Mouse (Mus musculus) granulocyte monocyte progenitor cell, adult 5-6 weeks (primary cell): Measurements from ENCODE around the gene Zmynd19. TPM values are rescaled to one million over a fixed set of nuclear protein-coding genes. Genes with fewer than 3 reads are reported as not detected.
"Not testable (repeated sequence)": the region's sequence is repeated elsewhere in the genome, so short reads cannot be mapped to it uniquely, and the experiment has no call there.

Experiments
- ATAC-seq: replicated peaks from 2 replicates; pipeline ENCODE4 v1.8.0; 2016; ENCODE audit warnings: mild to moderate bottlenecking, moderate TSS enrichment, inconsistent platforms; ENCODE audit not compliant: poor library complexity, severe bottlenecking
- total RNA-seq, 2 experiments: library from RNA; stranded (forward) in 1 of 2; stranded (reverse) in 1 of 2; fragments of 200-712, 200-1000 nt in 1 of 2; fragments of >200 nt in 1 of 2; fragmentation: Nextera tagmentation in 1 of 2; gene quantifications; 2 replicates each; pipeline ENCODE4 v1.2.3; 2014 to 2017

Gene Zmynd19
- total RNA-seq, 2 experiments from 2014 or later = 18.5 to 72.0 TPM

DNA sequence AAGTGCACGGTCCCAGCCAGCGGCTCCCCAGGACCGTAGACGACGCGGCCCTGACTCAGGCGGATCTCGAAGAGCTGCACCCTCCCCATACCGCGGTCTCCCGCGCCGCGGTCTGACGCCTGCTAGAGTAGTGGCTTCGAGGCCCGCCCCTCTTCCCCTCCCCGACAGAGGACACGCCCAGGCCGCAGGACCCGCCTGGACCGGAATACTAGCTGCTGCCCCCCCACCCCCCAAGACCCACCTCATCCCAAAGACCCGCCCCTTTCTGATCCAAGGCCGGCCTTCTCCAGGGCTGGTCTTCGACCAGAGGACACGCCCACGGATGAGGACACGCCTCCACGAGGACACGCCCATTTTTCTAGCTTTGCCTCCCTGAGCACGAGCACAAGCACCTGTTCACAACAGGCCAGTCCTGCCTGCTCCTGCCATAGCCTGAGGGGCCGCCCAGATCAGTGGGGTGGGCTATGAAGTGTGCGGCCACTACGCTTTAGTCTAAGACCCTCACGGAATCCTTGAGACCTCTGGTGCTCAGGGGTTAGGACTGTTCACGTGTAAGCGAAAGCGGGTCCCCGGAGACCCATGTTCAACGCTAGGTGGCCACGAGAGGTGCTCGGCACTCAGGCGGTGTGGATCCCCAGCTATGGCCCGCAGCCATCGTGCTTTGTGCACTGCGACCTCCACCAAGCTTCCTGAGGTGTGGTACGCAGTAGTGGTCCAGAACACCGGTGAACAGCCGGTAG lies 14.4 kb upstream of the Zmynd19 start, which contains the start of gene Arrdc1:
TSS of gene Arrdc1 (minus strand) at position 196 of the 740 bp plus-strand sequence.
- peak; percentile 87 for ATAC-seq

DNA sequence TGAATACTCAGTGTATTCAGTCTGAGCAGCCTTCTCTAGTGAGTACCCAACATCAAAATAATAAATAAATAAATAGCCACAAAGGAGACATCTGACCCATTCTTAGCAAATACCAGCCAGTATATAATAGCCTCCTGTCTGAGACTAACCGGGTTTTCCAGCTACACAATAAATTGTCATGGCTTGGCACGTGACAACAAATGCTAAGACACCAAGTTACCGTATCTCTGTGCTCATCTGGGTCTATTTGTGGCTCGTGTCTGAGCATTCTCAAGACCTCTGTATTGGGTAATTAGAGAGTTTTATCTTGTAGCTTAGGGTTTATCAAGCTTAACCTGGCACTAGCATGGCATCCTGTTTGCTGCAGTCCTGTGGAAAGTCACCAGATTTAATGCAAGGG lies 7.5 kb upstream of the Zmynd19 start:
- no peak for ATAC-seq

DNA sequence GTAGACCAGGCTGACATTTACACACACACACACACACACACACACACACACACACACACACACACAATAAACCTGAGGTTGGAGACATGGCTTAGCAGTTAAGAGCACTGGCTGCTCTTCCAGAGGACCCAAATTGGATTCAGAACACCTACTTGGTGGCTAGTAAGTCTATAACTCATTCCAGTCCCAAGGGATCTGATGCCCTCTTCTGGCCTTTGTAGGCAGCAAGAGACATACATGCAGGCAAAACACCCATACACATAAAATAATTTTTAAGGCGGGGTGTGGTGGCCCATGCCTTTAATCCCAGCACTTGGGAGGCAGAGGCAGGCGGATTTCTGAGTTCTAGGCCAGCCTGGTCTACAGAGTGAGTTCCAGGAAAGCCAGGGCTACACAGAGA lies 5.3 kb upstream of the Zmynd19 start:
- ATAC-seq = peak; percentile 68

DNA sequence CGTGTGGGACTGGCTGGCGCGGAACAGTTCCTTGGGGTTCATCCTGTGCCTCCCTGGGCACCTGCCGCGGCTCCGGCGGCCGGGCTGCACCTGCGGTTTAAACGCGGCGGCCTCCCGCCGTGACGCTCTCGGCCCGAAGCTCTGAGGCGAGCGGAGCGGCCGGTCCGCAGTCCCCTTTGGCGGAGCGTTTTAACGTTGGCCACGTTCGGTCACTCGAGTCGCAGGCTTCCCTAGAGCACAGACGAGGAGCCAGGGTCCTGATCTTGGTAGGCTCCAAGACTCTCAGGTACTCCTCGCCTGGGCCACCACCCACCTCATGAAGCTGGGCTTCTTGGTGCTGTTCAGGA lies 570 bp downstream of the Zmynd19 start:
- peak; percentile 21 for ATAC-seq

DNA sequence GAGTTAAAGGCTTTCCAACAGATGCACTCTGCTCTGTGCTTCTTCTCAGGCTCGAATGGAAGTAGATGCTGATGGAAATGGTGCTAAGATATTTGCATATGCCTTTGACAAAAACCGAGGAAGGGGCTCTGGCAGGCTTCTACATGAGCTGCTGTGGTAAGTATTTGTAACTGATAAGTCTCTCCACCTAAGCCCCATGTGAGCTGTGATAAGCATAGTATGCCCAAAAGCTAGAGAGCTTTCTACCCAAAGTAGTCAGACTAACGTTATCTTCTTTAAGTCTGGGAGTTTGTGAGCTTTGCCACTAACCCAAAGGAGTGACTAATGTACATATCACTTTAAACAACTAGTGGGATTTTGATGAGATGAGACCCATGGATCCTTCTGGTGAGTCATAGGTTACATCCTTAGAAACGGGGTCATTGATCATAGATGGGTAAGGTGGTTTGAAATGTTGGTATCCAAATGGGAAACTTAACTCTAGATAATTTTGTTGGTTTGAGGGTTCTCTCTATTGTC lies 3.0 kb downstream of the Zmynd19 start:
- ATAC-seq = no peak

DNA sequence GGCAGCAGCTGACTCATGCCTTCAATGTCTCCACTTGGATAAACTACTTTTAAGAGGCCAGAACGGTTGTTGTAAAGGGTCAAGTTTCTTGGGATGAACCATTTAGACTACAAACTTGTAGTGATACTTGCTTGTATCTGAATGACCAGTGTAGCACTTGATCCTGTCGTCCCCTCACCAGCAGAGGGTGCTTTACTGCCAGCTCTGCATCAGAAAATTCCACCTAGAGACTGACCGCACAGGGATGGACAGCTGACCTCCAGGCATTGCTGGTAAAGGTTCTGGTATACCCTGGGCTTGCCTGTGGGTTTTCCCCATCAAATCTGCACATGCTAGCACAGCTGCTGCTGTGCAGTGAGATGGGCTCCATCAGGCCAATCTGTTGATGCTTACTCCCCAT lies 11.3 kb downstream of the Zmynd19 start:
- no peak for ATAC-seq

DNA sequence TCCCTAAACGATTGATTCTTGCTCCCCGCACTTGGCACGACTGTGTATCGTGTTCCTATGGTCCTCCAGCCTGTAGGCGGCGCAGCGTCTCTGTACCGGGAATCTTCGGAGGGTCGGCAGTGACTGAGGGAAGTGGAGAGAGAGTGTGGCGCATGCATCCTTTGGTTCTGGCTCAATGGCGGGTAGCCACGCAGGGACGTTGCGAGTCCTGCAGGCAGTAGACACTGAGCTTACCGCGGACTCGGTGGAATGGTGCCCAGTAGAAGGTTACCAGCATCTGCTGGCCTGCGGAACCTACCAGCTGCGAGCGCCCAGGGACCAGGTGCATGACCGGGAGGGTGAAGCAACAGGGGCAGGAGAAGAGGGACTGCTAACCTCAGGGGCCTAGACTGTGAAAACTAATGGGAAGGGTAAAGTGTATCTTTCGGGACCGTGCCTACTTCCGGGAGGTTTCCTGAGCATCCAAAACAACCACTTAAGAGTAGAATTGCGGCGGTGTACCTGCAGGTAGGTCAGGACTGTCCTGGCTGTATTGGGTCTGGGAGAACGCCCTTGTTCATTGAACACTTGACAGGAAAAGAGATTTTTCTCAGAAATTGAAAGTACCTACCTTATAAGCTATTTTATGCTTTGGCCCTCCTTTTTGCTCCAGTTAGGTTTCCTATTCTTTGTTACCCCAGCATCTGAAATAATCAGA lies 12.9 kb downstream of the Zmynd19 start, which contains the start of gene Dph7:
TSS of gene Dph7 (plus strand) at position 97 of the 697 bp plus-strand sequence.
- ATAC-seq = peak; percentile 99

DNA sequence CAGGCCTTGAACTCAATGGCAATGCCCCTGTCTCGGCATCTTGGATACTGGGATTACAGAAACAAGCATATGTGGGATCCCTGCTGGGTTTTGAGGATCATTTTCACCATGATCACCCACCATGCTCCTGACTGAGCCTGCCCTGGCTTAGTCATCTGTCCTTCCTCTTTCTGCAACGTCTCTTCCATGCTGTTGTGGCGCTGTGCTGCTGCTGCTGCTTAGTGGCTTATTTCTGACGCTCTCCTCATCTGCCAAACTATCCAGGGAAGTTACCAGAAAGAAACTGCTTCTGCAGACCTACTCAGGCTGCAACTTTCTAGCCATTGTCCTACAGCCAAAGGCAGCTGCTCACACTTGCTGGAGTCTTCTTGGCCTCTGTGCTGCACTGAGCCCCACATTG lies 20.8 kb downstream of the Zmynd19 start:
- no peak for ATAC-seq

DNA sequence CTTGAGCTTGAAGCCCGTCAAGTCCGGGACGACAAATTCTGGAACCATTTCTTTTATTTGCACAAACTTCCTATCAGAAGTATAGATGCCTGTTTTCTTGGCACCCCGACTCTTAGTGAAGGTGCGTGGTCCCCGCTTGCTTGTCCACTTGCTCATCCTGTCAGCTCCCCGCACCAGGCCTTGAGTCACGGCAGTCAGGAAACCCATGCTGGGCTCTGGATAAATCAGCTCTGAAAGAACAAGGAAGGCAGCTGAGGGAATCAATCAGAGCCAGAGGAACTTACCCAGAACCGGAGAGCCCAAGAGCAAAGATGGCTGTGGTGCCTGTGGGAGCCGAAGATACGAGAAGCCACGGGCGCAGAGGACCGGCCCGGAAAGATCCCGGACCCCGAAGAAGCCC lies 24.9 kb downstream of the Zmynd19 start:
- not testable (repeated sequence) for ATAC-seq

DNA sequence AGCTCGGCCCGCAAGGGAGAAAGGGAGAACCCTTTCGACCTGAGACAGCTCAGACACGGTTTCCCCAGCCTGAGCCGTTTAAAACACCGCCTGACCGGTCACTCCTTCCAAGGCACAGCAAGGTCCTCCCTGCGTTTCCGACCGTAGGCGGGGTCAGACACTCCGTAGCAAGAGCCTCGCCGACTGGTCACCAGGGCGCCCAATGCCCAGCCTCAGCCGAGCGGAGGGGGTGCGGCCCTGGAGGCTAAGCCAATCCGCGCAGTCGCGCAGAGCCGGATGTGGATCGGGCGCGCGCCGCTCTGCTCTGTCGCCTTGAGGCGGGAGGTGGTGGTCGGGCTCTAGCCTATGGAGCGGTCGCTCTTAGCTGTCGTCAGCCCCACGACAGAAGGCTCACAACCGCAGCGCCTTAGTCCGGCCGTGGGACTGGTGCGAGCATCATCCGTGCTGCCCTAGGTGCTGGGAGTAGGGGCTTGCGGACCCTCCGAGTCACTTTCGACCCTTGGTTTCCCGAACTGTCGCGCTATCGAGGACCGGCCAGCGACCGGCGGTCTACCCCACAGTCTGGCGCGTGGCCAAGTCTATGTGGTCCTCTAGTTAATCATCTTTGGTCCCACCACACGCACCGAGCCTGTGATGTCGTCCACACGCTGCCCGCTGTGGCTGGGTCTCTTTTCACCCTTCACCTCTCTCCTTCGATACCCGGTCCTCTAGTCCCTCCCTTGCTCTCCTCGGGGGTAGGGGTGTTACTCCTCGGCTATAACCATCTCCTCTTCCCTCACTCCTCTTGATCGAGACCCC lies 25.5 kb downstream of the Zmynd19 start, which contains the start of gene Mrpl41:
TSS of gene Mrpl41 (minus strand) at position 193 of the 798 bp plus-strand sequence.
- ATAC-seq = peak; percentile 75

DNA sequence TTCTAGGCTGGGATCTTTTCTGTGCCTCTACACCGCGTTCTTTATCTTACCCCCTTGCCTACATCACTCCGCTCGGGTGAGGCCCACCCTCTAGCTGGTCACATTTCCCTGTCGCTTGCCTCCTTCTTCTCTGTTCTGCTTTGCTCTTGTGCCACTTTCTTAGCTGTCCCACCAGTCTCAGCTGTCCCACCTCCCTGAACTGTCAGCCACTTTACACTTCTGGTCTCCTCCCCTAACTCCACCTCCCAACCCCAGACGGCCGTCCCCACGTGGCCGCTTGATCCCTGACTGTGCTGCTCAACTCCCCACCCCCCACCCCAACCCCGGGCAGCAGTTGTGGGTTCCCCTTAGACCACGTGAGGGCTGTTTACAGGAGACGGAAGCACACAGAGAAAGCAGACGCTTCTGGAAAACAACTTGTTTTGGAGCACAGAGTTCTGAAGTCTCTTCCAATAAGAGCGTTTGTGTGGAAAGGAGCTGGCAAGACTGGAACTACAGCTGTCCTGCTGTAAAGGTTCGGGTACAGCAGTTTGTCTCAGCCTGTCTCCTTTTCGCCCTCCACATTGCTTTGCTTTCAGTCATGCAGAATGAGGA lies 26.2 kb downstream of the Zmynd19 start, which contains the start of gene Pnpla7:
TSS of gene Pnpla7 (plus strand) at position 330 of the 594 bp plus-strand sequence.
- peak; percentile 66 for ATAC-seq

DNA sequence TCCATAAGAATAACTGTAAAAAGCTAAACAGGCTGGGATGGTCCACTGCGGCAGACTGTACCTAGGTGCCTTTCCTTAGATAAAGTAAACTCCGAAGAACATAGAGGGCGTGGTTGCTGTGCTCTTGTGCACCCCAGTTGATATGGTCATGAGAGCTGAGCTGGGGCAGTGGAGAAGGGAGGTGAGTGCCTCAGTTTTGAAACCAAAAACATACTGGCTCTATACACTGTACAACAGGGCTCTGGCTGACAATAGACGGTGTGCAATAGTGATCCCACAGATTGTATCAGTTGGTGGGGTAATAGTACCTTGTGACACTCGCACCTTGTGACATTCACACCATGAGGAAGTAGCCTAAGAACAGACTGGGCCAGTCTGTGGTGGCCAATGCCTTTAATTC lies 27.4 kb downstream of the Zmynd19 start:
- peak; percentile 47 for ATAC-seq

DNA sequence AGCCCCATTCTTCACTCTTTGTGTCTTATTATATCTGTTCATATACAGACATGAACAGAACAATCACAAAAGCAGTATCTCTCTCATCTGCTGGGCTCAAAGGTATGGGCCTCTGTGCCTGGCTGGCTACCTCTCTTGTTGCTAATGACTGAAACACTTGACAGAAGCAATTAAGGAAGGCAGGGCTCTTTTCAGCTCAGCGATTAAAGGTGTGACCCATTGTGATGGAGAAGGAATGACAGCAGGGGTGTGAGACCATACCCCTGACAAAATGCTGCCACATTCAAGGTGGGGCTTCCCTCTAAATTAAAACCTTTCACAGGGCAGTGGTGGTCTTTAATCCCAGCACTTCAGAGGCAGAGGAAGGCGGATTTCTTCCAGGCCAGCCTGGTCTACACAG lies 38.2 kb downstream of the Zmynd19 start:
- no peak for ATAC-seq

DNA sequence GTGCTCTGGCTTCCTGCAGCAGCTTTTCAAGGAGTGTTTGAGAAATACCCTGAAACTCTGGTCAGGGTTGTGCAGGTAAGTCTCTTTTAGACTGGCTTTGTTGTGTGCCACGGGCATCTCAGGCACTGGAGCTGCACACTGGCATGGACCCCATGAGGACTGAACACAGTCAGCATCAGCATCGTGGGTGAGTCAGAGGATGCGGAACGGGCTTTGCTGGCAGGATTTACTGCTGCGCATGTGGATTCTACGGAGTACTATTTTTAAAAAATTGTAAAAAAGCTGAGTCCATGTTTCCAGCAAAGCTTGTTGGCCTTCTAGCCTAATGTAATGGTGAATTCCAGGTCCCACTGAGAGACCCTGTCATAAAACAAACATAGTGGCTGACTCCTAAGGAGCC lies 45.7 kb downstream of the Zmynd19 start:
- ATAC-seq = no peak

DNA sequence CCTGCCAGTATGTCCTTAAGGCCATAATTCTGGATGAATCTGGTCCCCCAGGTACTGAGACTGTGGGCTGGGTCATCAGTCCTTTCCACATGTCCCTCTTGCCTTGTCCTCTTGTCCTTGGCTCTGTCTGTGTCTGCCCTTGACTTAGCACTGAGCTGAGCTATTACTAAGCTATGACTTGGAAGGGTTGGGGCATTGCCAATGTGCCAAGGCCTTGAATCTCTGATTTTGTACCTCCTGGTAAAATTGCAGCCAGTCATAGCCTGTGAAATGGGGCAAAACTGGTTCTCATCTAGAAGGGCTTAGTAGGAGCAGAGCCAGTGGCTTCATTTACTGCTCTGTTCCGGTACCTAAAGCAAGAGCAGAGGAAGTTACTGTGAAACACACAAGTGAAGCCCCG lies 46.9 kb downstream of the Zmynd19 start:
- ATAC-seq = no peak

DNA sequence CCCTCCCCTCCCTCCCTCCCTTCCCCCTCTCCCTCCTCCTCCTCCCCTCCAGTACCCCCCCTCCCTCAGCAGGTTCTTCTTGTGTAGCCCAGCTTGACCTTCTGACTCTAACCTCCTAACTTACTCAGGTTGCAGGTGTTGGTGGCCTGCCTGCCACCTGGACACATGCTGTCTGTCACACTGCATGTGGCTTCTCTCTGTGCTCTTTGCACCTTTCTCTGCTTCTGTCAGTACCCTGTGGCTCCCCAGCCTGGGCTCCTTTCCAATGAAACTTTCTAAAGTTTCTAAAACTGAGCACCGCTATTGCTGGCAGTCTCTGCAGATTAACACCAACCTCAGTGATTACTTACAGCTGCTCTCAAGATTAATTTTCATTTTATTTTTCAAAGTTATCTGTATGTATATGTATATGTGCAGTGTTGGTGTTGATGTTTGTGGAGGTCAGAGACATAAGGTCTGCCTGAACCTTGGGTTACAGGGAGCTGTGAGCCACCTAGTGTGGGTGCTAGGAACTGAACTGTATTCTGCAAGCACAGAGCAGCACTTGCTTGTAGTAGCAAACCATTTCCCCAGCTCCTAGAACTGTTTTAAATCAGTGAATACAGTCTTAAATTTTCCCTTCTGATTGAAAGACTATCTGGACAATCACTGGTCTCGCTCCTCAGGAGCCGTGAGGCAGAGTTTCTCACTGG lies 51.1 kb downstream of the Zmynd19 start:
- 0 out of 2 replicates have a peak, but pooled peaks have one; percentile 27 for ATAC-seq

DNA sequence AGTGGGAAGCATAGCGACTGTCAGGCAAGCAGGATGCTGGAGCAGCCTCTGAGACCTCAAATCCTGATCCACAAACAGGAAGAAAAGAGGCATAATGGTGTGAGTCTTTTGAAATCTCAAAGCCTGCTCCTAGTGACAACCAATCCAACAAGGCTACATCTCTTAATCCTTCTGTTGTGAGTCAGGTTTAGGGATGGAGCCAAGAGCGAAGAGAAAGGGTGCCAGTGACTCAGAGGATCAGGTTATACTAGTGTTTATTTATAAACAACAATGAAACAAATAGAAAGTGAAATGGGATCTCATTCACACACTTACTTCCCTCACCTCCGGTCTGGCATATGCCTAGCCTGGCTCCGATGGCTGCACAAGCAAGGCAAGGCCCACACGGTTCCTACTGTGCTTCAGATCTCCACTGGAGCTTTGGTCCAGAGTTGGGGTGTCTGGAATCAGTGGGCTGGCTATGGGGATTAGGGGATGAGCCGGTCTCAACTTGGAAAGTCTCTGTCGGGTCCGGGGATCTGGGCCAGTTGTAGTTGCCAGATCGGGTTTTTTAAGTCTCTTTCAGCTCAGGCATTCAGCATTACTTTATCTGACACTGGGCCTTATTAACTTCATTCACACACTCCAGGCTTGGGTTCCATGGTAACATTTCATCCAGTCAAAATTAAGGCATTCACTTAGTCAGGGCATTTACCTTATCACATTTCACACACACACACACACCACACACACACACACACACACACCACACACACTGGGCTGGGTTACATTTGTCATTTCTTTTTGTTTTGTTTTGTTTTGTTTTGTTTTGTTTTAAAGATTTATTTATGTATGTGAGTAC lies 54.6 kb downstream of the Zmynd19 start:
- ATAC-seq = no peak

DNA sequence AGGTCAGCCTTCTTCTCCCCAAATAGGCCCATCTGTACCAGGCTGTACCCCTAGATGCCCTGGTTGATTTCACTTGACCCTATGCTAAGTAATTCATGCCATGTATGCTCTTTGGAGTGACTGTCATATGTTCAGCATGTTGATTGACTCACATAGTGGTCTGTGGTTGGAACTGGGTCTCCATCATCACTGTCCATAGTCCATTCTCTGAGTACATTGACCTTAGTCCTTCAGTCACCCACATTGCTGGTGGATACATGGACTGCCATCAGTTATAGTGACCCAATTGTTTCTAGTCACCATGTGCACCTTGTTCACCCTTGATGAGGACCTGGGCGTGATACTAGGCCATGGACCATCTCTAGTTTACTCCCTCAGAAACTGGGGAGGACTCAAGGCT lies 57.2 kb downstream of the Zmynd19 start:
- ATAC-seq = no peak

DNA sequence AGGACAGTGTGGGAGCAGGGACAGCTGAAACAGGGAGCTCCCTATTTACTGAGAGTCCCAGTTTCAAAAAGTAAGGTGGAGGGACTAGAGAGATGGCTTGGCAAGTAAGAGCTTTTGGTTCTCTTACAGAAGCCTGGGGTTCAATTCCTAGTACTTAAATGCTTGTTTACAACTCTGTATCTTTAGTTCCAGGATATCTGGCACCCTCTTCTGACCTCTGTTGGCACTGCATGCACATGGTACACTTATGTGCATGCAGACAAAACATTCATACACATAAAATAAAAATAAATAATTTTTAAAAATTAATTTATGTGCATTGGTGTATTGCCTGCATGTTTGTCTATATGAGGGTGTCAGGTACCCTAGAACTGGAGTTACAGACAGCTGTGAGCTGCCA lies 58.7 kb downstream of the Zmynd19 start:
- no peak for ATAC-seq
